Mouse (Mus musculus) neural tube, embryonic 14.5 days (tissue): ENCODE results near the gene Rftn1. TPM values are rescaled to one million over a fixed set of nuclear protein-coding genes. Genes with fewer than 3 reads are reported as not detected.

ENCODE experiments used
- ATAC-seq: fragments of 200-750 bp; cut with Nextera tagmentation; 2 replicates; pipeline ENCODE4 v1.8.0; 2017; ENCODE audit warnings: low read depth, mild to moderate bottlenecking, moderate TSS enrichment, moderate library complexity
- H3K27ac ChIP-seq: fragments of 300-500 bp; sonication (generic); 2 replicates; pipeline ENCODE4 v1.5.1; 2014; ENCODE audit warnings: low read depth, mild to moderate bottlenecking, control low read depth, low read length, moderate library complexity, mixed read lengths
- H3K27me3 ChIP-seq: fragments of 300-500 bp; sonication (generic); 2 replicates; pipeline ENCODE4 v1.6.1; 2014; ENCODE audit warnings: low read length; ENCODE audit not compliant: control insufficient read depth, insufficient read depth
- H3K36me3 ChIP-seq: fragments of 300-500 bp; sonication (generic); 2 replicates; pipeline ENCODE4 v1.6.1; 2014; ENCODE audit warnings: low read length, mixed read lengths; ENCODE audit not compliant: control insufficient read depth, insufficient read depth
- H3K4me1 ChIP-seq: fragments of 300-500 bp; sonication (generic); 2 replicates; pipeline ENCODE4 v1.6.1; 2014; ENCODE audit warnings: low read length; ENCODE audit not compliant: control insufficient read depth, insufficient read depth
- H3K4me2 ChIP-seq: fragments of 300-500 bp; sonication (generic); 2 replicates; pipeline ENCODE4 v1.6.1; 2014; ENCODE audit warnings: mild to moderate bottlenecking, low read depth, low read length, control low read depth
- H3K4me3 ChIP-seq: fragments of 300-500 bp; sonication (generic); 2 replicates; pipeline ENCODE4 v1.5.1; 2014; ENCODE audit warnings: low read depth, low read length, control low read depth, mixed read lengths
- H3K9ac ChIP-seq: fragments of 300-500 bp; sonication (generic); replicated peaks from 2 replicates; pipeline ENCODE4 v1.6.1; 2014; ENCODE audit warnings: low read depth, mild to moderate bottlenecking, control low read depth, low read length, mixed read lengths
- H3K9me3 ChIP-seq: fragments of 300-500 bp; sonication (generic); 2 replicates; pipeline ENCODE4 v1.6.1; 2016; ENCODE audit warnings: low read length; ENCODE audit not compliant: control insufficient read depth
- WGBS: fragments of 180-500 bp; shearing (Covaris S2); extraction: QIAGEN DNeasy Blood & Tissue Kit; methylation state at CpG from one replicate; pipeline ENCODE4 v1.1.7; 2014; 5-methylcytosine and 5-hydroxymethylcytosine counted together
- polyA plus RNA-seq: library from polyadenylated mRNA; unstranded; fragments of >200 nt; fragmentation: Nextera tagmentation; extraction: Ambion mirVana; gene quantifications from 2 replicates; pipeline ENCODE4 v1.2.1, GENCODE M21; 2014

The Rftn1 gene
- polyA plus RNA-seq, 1 experiment from 2014 or later = 20.4 TPM

DNA sequence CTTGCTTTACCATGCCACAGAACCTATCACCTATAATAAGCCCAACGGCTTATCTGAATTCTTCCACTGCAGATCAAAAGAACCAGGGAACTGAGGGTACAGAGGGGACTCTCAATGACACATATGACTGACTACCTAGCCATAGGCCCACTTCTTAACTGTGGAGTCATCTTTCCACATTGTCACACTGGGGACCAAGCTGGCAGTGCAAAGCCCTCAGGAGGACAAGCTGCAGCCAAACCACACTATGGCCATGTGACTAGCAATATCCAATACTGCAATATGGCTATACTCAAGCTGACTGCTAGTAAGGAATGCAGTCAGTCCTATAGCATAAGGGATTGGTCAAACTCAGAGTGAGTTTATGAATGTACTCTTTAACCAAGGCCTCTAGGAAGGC is 164.8 kb downstream of the Rftn1 start:
- WGBS = 94% methylated on average over 1 of the region's 1 CpGs
- Histone ChIP-seq H3K4me2 (no peak overlapping the region), H3K27me3 (no peaks in the 10 kb centered on the region), H3K27ac (no peak overlapping the region), H3K36me3 (no peaks in the 10 kb centered on the region), H3K4me1 (peaks cover 11% of the 10 kb centered on the region), H3K9me3 (no peaks in the 10 kb centered on the region), H3K9ac (no peak overlapping the region), H3K4me3 (no peak overlapping the region)
- no peak for ATAC-seq

GRCm38 (mm10) chr17:50025173-50025626 is 165.3 kb downstream of the Rftn1 start:
- Histone ChIP-seq H3K9ac (no peak overlapping the region), H3K27ac (no peak overlapping the region), H3K36me3 (no peaks in the 10 kb centered on the region), H3K9me3 (no peaks in the 10 kb centered on the region), H3K4me2 (no peak overlapping the region), H3K4me1 (peaks cover 15% of the 10 kb centered on the region), H3K4me3 (no peak overlapping the region), H3K27me3 (no peaks in the 10 kb centered on the region)
- 72% methylated on average over 4 of the region's 4 CpGs for WGBS
- no peak for ATAC-seq

- Histone ChIP-seq H3K27me3 (no peaks in the 10 kb centered on the region), H3K9me3 (no peaks in the 10 kb centered on the region), H3K4me2 (no peak overlapping the region), H3K36me3 (no peaks in the 10 kb centered on the region), H3K4me1 (peaks cover 21% of the 10 kb centered on the region), H3K27ac (no peak overlapping the region), H3K4me3 (no peak overlapping the region), H3K9ac (no peak overlapping the region)
- ATAC-seq = no peak
- 31% methylated on average over 4 of the region's 4 CpGs for WGBS
These were observed 169.1 kb downstream of the Rftn1 start for GRCm38 (mm10) chr17:50021400-50021799.

DNA sequence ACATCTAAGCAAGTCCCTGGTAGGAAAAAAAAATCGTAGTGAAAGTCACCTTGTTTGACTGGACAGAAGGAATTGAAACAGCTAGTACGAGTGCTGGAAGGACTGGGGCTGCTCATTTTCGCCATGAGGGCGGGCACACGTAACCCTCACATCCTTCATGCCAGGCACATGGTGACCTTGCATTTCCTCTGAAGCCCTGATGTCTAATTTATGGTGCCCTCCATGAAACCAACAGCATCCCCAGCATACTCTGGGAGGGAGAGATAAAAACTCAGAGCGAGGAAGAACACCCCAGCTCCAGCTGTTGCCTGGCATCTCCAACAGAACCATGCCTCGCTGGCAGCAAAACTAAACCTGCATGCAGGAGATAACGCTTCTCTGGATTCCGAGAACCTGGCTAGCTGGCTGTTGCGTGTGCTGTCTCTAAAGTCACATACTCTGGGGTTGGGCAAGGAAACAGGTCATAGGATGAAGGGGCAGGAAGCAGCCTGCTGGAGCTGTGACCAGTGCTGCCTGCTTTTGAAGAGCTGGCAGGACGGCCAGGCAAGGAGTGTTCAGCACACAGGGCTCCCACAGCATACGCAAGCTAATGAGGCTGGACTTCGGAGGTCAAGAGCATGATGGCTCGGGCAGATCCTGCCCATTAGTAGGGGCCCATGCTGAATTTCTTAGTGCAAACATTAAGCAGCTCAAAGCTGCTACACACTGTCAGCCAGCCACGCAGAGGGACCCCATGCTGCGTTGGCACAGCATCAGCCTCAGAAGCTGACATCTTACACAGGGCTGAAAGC is 170.1 kb downstream of the Rftn1 start:
- Histone ChIP-seq H3K9ac (0 out of 2 replicates have a peak overlapping the region, but pooled peaks have one; percentile 25), H3K4me1 (peaks cover 21% of the 10 kb centered on the region), H3K9me3 (no peaks in the 10 kb centered on the region), H3K4me3 (no peak overlapping the region), H3K27me3 (no peaks in the 10 kb centered on the region), H3K4me2 (no peak overlapping the region), H3K27ac (peak overlapping the region; percentile 57), H3K36me3 (no peaks in the 10 kb centered on the region)
- WGBS = 45% methylated on average over 16 of the region's 16 CpGs
- ATAC-seq = peak; percentile 80

DNA sequence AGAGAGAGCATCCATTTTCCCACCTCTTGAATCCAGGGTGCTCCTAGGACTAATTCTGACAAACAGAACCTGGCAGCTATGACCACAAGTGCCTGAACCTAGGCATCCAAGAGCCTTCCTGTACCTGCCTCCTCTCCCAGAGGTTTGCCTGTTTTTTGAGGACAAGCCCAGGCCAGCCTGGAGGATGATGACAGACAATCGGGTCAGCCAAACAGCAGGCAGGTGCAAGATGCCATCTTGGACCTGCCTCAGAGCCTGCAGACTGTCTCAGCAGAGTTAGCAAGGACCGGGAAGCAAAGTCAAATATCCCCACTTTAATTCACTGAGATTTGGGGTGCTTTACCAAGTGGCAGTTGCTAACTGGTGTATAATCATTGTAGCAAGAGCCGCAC is 170.7 kb downstream of the Rftn1 start:
- Histone ChIP-seq H3K4me2 (no peak overlapping the region), H3K9me3 (no peaks in the 10 kb centered on the region), H3K4me1 (peaks cover 21% of the 10 kb centered on the region), H3K9ac (no peak overlapping the region), H3K27me3 (no peaks in the 10 kb centered on the region), H3K4me3 (no peak overlapping the region), H3K36me3 (no peaks in the 10 kb centered on the region), H3K27ac (no peak overlapping the region)
- 80% methylated on average over 3 of the region's 3 CpGs for WGBS
- no peak for ATAC-seq

DNA sequence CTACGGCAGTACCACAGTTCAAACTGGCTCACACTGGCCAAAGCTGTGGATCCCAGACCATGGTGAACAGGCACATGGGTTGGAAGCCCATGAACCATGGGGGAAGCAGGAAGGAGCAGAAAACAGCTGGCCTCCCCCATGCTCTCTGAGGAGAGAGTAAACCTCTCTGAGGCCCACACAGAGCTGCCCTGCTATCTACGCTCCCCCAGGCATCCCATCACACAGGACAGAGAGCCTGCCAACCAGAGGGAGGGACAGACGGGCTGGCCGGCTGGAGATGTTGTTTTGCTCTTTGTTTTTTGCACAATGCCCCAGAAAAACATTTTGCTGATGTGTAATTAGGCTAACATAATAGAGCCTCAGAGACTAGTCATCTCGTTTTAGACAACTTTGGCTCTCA is 171.4 kb downstream of the Rftn1 start:
- no peak for ATAC-seq
- H3K4me1 ChIP-seq = peaks cover 21% of the 10 kb centered on the region
- no peak overlapping the region for H3K9ac ChIP-seq
- H3K4me2 ChIP-seq = no peak overlapping the region
- no peaks in the 10 kb centered on the region for H3K27me3 ChIP-seq
- no peaks in the 10 kb centered on the region for H3K36me3 ChIP-seq
- no peak overlapping the region for H3K4me3 ChIP-seq
- no peaks in the 10 kb centered on the region for H3K9me3 ChIP-seq
- H3K27ac ChIP-seq = no peak overlapping the region
- 38% methylated on average over 5 of the region's 5 CpGs for WGBS

GRCm38 (mm10) chr17:50014708-50015107 is 175.8 kb downstream of the Rftn1 start:
- no peak overlapping the region for H3K9ac ChIP-seq
- no peaks in the 10 kb centered on the region for H3K9me3 ChIP-seq
- no peak overlapping the region for H3K4me3 ChIP-seq
- no peak for ATAC-seq
- H3K4me1 ChIP-seq = peaks cover 3% of the 10 kb centered on the region; the same call in 1 of the 2 replicates
- no peaks in the 10 kb centered on the region for H3K27me3 ChIP-seq
- H3K4me2 ChIP-seq = no peak overlapping the region
- no peaks in the 10 kb centered on the region for H3K36me3 ChIP-seq
- H3K27ac ChIP-seq = no peak overlapping the region
- 57% methylated on average over 9 of the region's 9 CpGs for WGBS

GRCm38 (mm10) chr17:50013848-50014247 is 176.6 kb downstream of the Rftn1 start:
- Histone ChIP-seq H3K36me3 (no peaks in the 10 kb centered on the region), H3K4me3 (no peak overlapping the region), H3K9me3 (no peaks in the 10 kb centered on the region), H3K9ac (no peak overlapping the region), H3K27me3 (no peaks in the 10 kb centered on the region), H3K4me2 (no peak overlapping the region), H3K27ac (no peak overlapping the region), H3K4me1 (0 out of 2 replicates have a peak, but pooled peaks cover 3% of the 10 kb centered on the region)
- 85% methylated on average over 2 of the region's 2 CpGs for WGBS
- ATAC-seq = no peak

DNA sequence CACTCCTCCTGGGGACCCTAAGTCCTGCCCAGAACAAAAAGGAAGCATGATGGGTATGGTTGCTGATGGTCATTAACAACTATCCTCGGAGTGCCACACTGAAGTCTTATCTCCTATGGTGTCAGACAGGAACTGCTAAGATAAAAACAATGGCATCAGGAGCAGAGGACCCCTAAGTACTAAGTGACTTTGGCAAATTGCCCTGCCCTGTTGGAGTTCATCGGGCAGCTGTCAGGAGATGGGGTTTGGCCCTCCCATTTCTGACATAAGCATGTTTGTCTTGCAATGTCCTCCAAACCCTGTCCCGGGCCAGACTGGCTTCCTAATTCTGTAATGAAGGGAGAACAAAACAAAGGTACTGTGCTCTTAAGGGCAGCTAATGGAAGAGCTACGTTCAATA is 180.4 kb downstream of the Rftn1 start:
- Histone ChIP-seq H3K36me3 (no peaks in the 10 kb centered on the region), H3K4me1 (peaks cover 11% of the 10 kb centered on the region), H3K27ac (no peak overlapping the region), H3K9me3 (no peaks in the 10 kb centered on the region), H3K4me2 (no peak overlapping the region), H3K4me3 (no peak overlapping the region), H3K9ac (no peak overlapping the region), H3K27me3 (no peaks in the 10 kb centered on the region)
- WGBS = 33% methylated on average over 4 of the region's 4 CpGs
- no peak for ATAC-seq
